Mouse (Mus musculus) stomach, postnatal 0 days (tissue): ENCODE data around the gene Abcg1. TPM values are rescaled to one million over a fixed set of nuclear protein-coding genes. Genes with fewer than 3 reads are reported as not detected.

ENCODE experiments used
- ATAC-seq: fragments of 200-750 bp; cut with Nextera tagmentation; 2 replicates; pipeline ENCODE4 v1.8.0; 2017; ENCODE audit not compliant: low FRiP score, low TSS enrichment
- DNase-seq: peaks from one replicate; pipeline ENCODE4 v3.0.0-alpha.2; 2016; ENCODE audit warnings: low spot score
- H3K27ac ChIP-seq: fragments of 300-500 bp; sonication (generic); replicated peaks from 2 replicates; pipeline ENCODE4 v1.5.1; 2014; ENCODE audit warnings: mild to moderate bottlenecking, control low read depth
- H3K27me3 ChIP-seq: fragments of 300-500 bp; sonication (generic); 2 replicates; pipeline ENCODE4 v1.6.1; 2014; ENCODE audit warnings: low read length; ENCODE audit not compliant: control insufficient read depth, insufficient read depth
- H3K36me3 ChIP-seq: fragments of 300-500 bp; sonication (generic); 2 replicates; pipeline ENCODE4 v1.6.1; 2014; ENCODE audit warnings: low read length, mixed read lengths; ENCODE audit not compliant: control insufficient read depth, insufficient read depth
- H3K4me1 ChIP-seq: fragments of 300-500 bp; sonication (generic); replicated peaks from 2 replicates; pipeline ENCODE4 v1.6.1; 2014; ENCODE audit warnings: antibody characterized with exemption; ENCODE audit not compliant: control insufficient read depth, insufficient read depth
- H3K4me2 ChIP-seq: fragments of 300-500 bp; sonication (generic); replicated peaks from 2 replicates; pipeline ENCODE4 v1.6.1; 2014; ENCODE audit warnings: low read depth, mild to moderate bottlenecking, control low read depth, moderate library complexity
- H3K4me3 ChIP-seq: fragments of 300-500 bp; sonication (generic); 2 replicates; pipeline ENCODE4 v1.5.1; 2014; ENCODE audit warnings: low read depth, low read length, control low read depth
- H3K9ac ChIP-seq: fragments of 300-500 bp; sonication (generic); 2 replicates; pipeline ENCODE4 v1.6.1; 2014; ENCODE audit warnings: mild to moderate bottlenecking, low read length, control low read depth, mixed read lengths
- H3K9me3 ChIP-seq: fragments of 300-500 bp; sonication (generic); 2 replicates; pipeline ENCODE4 v1.6.1; 2016; ENCODE audit warnings: low read length; ENCODE audit not compliant: control insufficient read depth
- CTCF ChIP-seq: IDR thresholded peaks from 2 replicates; pipeline ENCODE4 v1.5.1; 2016; ENCODE audit warnings: antibody characterized with exemption, low read depth, mild to moderate bottlenecking, moderate library complexity
- EP300 ChIP-seq: optimal IDR thresholded peaks from 2 replicates; pipeline ENCODE3; 2016; ENCODE audit warnings: antibody characterized with exemption
- WGBS: fragments of 180-500 bp; shearing (Covaris S2); extraction: QIAGEN DNeasy Blood & Tissue Kit; methylation state at CpG from one replicate; pipeline ENCODE4 v1.1.7; 2014; 5-methylcytosine and 5-hydroxymethylcytosine counted together
- polyA plus RNA-seq: library from polyadenylated mRNA; unstranded; fragments of >200 nt; fragmentation: Nextera tagmentation; extraction: Ambion mirVana; gene quantifications from 2 replicates; pipeline ENCODE4 v1.2.1, GENCODE M21; 2015

The Abcg1 gene
- polyA plus RNA-seq, 1 experiment from 2014 or later: 11.1 TPM

GRCm38 (mm10) chr17:31128708-31129318, 71.3 kb downstream of the Abcg1 start:
- no peak for DNase-seq
- Histone ChIP-seq H3K4me2 (no peak overlapping the region), H3K9ac (no peak overlapping the region), H3K4me1 (no peaks in the 10 kb centered on the region), H3K4me3 (no peak overlapping the region), H3K9me3 (no peaks in the 10 kb centered on the region), H3K27ac (no peak overlapping the region), H3K36me3 (no peaks in the 10 kb centered on the region), H3K27me3 (no peaks in the 10 kb centered on the region)
- TF ChIP-seq EP300 (no peak), CTCF (no peak)
- WGBS: 78% methylated on average over 9 of the region's 9 CpGs
- ATAC-seq: no peak

GRCm38 (mm10) chr17:31129452-31129851, 72.0 kb downstream of the Abcg1 start, which contains the start of gene Tff3:
Tff3 (minus strand) TSS chr17:31129646.
- H3K4me2 ChIP-seq: no peak within 1 kb of the TSS
- no peak for DNase-seq
- ATAC-seq: no peak
- no peaks in the 10 kb centered on the region for H3K27me3 ChIP-seq
- 18% methylated on average over 2 of the region's 2 CpGs for WGBS
- TF ChIP-seq CTCF (no peak), EP300 (no peak)
- no peak within 1 kb of the TSS for H3K27ac ChIP-seq
- H3K4me3 ChIP-seq: no peak within 1 kb of the TSS
- H3K36me3 ChIP-seq: no peaks in the 10 kb centered on the region
- no peaks in the 10 kb centered on the region for H3K4me1 ChIP-seq
- H3K9ac ChIP-seq: no peak within 1 kb of the TSS
- H3K9me3 ChIP-seq: no peaks in the 10 kb centered on the region

GRCm38 (mm10) chr17:31131269-31131821, 73.9 kb downstream of the Abcg1 start:
- ATAC-seq: no peak
- H3K9ac ChIP-seq: no peak overlapping the region
- H3K9me3 ChIP-seq: no peaks in the 10 kb centered on the region
- no peaks in the 10 kb centered on the region for H3K27me3 ChIP-seq
- no peaks in the 10 kb centered on the region for H3K36me3 ChIP-seq
- no peak overlapping the region for H3K4me3 ChIP-seq
- no peak for DNase-seq
- WGBS: 67% methylated on average over 10 of the region's 10 CpGs
- H3K4me2 ChIP-seq: no peak overlapping the region
- no peak for TF ChIP-seq CTCF
- no peak for TF ChIP-seq EP300
- H3K4me1 ChIP-seq: no peaks in the 10 kb centered on the region
- no peak overlapping the region for H3K27ac ChIP-seq

- Histone ChIP-seq H3K4me1 (no peaks in the 10 kb centered on the region), H3K4me3 (no peak overlapping the region), H3K36me3 (no peaks in the 10 kb centered on the region), H3K4me2 (no peak overlapping the region), H3K27ac (no peak overlapping the region), H3K9ac (no peak overlapping the region), H3K9me3 (no peaks in the 10 kb centered on the region), H3K27me3 (no peaks in the 10 kb centered on the region)
- peak; percentile 58 for DNase-seq
- 49% methylated on average over 15 of the region's 15 CpGs for WGBS
- no peak for TF ChIP-seq CTCF
- no peak for TF ChIP-seq EP300
- peak; percentile 51; the same call in 1 of the 2 replicates for ATAC-seq
These were observed 76.3 kb downstream of the Abcg1 start for GRCm38 (mm10) chr17:31133776-31134175.

- ATAC-seq (no peak), DNase-seq (no peak)
- no peaks in the 10 kb centered on the region for H3K9me3 ChIP-seq
- no peaks in the 10 kb centered on the region for H3K27me3 ChIP-seq
- no peak overlapping the region; the same call in 1 of the 2 replicates for H3K9ac ChIP-seq
- H3K4me2 ChIP-seq: no peak overlapping the region
- no peak overlapping the region for H3K27ac ChIP-seq
- H3K36me3 ChIP-seq: no peaks in the 10 kb centered on the region
- H3K4me3 ChIP-seq: no peak overlapping the region
- WGBS: 54% methylated on average over 6 of the region's 6 CpGs
- TF ChIP-seq EP300: no peak
- no peak for TF ChIP-seq CTCF
- H3K4me1 ChIP-seq: no peaks in the 10 kb centered on the region
These were observed 77.4 kb downstream of the Abcg1 start for GRCm38 (mm10) chr17:31134913-31135312.

GRCm38 (mm10) chr17:31136291-31136690, 78.8 kb downstream of the Abcg1 start:
- DNase-seq: no peak
- H3K27ac ChIP-seq: no peak overlapping the region
- no peak overlapping the region for H3K4me3 ChIP-seq
- no peak overlapping the region for H3K4me2 ChIP-seq
- no peaks in the 10 kb centered on the region for H3K36me3 ChIP-seq
- H3K9me3 ChIP-seq: no peaks in the 10 kb centered on the region
- H3K27me3 ChIP-seq: no peaks in the 10 kb centered on the region
- H3K4me1 ChIP-seq: no peaks in the 10 kb centered on the region
- no peak overlapping the region for H3K9ac ChIP-seq
- WGBS: 52% methylated on average over 3 of the region's 3 CpGs
- no peak for ATAC-seq
- no peak for TF ChIP-seq CTCF
